Mouse (Mus musculus): Measurements from ENCODE around the gene Scrn2. TPM values are rescaled to one million over a fixed set of nuclear protein-coding genes. Genes with fewer than 3 reads are reported as not detected.

Scrn2 gene
- total RNA-seq, 2 experiments from 2014 or later = 2.7 to 3.0 TPM

- peak in 1 of 2 experiments; percentile 49 for DNase-seq (ENCODE audit: low spot score in 2 of 2)
- intact Hi-C loops (cut with DNase I) = loop anchor here (10.0 kb wide), 1 partner anchor 728 kb away; the partner anchor contains the start of genes Hoxb7 and Hoxb8
These were observed 16.5 kb upstream of the Scrn2 start, which contains the start of gene Sp6 for GRCm38 (mm10) chr11:97013121-97013670. Sp6 (plus strand) TSS chr11:97013394.

- intact Hi-C loops (cut with DNase I) = loop anchor here (10.0 kb wide), 1 partner anchor 733 kb away; the partner anchor contains the start of genes Hoxb7 and Hoxb8
- DNase-seq (ENCODE audit: low spot score in 2 of 2) = no peak
These were observed 11.8 kb upstream of the Scrn2 start for GRCm38 (mm10) chr11:97017696-97018582.

- DNase-seq (ENCODE audit: low spot score in 2 of 2) = no peak
- intact Hi-C loops (cut with DNase I) = loop anchor here (10.0 kb wide), 1 partner anchor 734 kb away; the partner anchor contains the start of genes Hoxb7 and Hoxb8
These were observed 11.0 kb upstream of the Scrn2 start for GRCm38 (mm10) chr11:97018583-97019344.

GRCm38 (mm10) chr11:97019345-97019708 lies 10.4 kb upstream of the Scrn2 start:
- intact Hi-C loops (cut with DNase I) = loop anchor here (10.0 kb wide), 1 partner anchor 735 kb away; the partner anchor contains the start of genes Hoxb7 and Hoxb8
- DNase-seq (ENCODE audit: low spot score in 2 of 2) = no peak

- intact Hi-C loops (cut with DNase I) = loop anchor here (5.0 kb wide), 1 partner anchor 104 kb away; the partner anchor contains the start of gene Cdk5rap3
- DNase-seq (ENCODE audit: low spot score in 2 of 2) = no peak
These were observed 8.5 kb upstream of the Scrn2 start for GRCm38 (mm10) chr11:97021121-97021765.

GRCm38 (mm10) chr11:97021873-97022484 lies 7.8 kb upstream of the Scrn2 start:
- peak; percentile 59 to 60 for DNase-seq (ENCODE audit: low spot score in 2 of 2)
- intact Hi-C loops (cut with DNase I) = loop anchor here (5.0 kb wide), 1 partner anchor 105 kb away; the partner anchor contains the start of gene Cdk5rap3

GRCm38 (mm10) chr11:97024977-97025376 lies 4.8 kb upstream of the Scrn2 start:
- no peak for DNase-seq (ENCODE audit: low spot score in 2 of 2)
- intact Hi-C loops (cut with DNase I) = loop anchor here (5.0 kb wide), 1 partner anchor 108 kb away; the partner anchor contains the start of gene Cdk5rap3

- DNase-seq (ENCODE audit: low spot score in 2 of 2) = peak; percentile 82 to 87
- intact Hi-C loops (cut with DNase I) = loop anchor here (1.0 kb wide), 1 partner anchor 44 kb away; the partner anchor contains the start of gene Sp2
These were observed 3.9 kb upstream of the Scrn2 start for GRCm38 (mm10) chr11:97025721-97026344.

DNA sequence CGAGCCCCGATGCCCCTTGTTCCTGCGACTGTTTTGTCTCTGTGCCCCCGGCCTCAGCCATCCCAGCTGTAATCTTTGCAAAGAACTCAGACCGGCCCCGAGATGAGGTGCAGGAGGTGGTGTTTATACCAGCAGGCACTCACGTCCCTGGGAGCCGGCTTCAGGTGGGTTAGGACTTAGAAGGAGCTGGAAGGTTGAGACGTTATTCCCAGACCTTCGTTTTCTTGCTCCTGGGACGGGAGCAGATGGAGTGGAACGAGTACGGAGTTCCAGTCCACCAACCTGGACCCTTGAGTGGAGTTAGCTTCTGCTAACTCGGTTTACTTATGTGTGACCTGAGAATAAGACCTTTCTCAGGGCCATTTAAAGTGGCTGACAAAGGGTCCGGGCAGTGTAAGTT lies 688 bp downstream of the Scrn2 start:
- intact Hi-C loops (cut with DNase I) = no loop called here
- no peak for DNase-seq (ENCODE audit: low spot score in 2 of 2)

- no peak for DNase-seq (ENCODE audit: low spot score in 2 of 2)
- intact Hi-C loops (cut with DNase I) = no loop called here
These were observed 2.2 kb downstream of the Scrn2 start for GRCm38 (mm10) chr11:97031977-97032376.

DNA sequence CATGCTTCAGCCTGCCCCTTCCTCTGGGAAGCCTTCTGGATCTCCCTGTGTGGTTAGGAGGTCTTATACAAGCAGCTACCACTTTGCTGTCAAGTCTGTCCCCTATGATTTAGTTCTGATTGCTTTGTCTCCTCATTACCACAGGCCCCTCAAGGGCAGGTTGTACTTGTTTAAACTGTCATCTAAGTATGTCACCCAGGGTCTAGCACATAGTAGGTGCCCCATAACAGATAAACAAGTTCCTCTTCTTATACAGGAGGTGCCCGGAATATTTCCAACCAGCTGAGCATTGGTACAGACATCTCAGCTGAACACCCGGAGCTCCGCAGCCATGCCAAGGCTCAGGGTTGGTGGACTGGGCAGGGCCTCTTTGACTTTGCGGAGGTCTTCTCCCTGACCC lies 2.8 kb downstream of the Scrn2 start:
- intact Hi-C loops (cut with DNase I) = no loop called here

GRCm38 (mm10) chr11:97033781-97034180 lies 4.0 kb downstream of the Scrn2 start:
- no peak for DNase-seq (ENCODE audit: low spot score in 2 of 2)
- intact Hi-C loops (cut with DNase I) = no loop called here

More for the DNA sequence above, 2.8 kb downstream of the Scrn2 start:
- no peak for DNase-seq (ENCODE audit: low spot score in 2 of 2)

- DNase-seq (ENCODE audit: low spot score in 2 of 2) = peak in 1 of 2 experiments; percentile 37
- intact Hi-C loops (cut with DNase I) = no loop called here
These were observed 6.4 kb downstream of the Scrn2 start for GRCm38 (mm10) chr11:97036141-97036540.

GRCm38 (mm10) chr11:97038881-97039280 lies 9.1 kb downstream of the Scrn2 start:
- DNase-seq (ENCODE audit: low spot score in 2 of 2) = no peak
- intact Hi-C loops (cut with DNase I) = no loop called here

DNA sequence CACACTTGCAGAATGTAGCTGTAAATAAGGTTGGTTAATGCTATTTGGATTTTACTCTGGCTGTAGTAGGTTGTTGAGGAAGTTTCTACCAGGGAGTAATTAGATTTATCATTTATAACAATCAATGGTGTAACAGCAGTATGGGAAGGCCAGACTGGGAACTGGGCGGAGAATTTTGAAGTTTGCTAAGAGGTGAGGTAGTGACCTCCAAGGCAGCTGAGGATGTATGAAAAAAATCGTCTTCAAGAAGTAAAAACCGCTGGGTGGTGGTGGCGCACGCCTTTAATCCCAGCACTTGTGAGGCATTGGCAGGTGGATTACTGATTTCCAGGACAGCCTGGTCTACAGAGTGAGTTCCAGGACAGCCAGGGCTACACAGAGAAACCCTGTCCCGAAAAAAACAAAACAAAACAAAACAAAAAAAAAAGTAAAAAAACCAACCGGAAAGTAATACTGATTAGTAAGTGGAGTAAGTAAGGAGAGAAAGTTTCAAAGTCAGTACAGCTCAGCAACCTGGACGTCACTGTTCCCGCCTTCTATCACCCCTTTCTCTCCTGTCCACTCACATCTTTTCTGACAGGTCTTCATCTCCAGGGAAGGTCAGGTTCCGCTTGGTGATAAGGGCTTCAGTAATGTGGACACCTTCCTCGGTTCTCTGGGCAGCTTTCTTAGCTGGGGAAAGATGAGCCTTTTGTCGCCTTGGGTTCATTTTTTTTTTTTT lies 10.7 kb downstream of the Scrn2 start:
- no peak for DNase-seq (ENCODE audit: low spot score in 2 of 2)
- intact Hi-C loops (cut with DNase I) = no loop called here

GRCm38 (mm10) chr11:97041022-97041899 lies 11.5 kb downstream of the Scrn2 start, which contains the start of the genes Lrrc46 and Mrpl10:
Lrrc46 (minus strand) TSS chr11:97041407.
Mrpl10 (plus strand) TSS chr11:97041560.
- intact Hi-C loops (cut with DNase I) = no loop called here
- peak; percentile 88 for DNase-seq (ENCODE audit: low spot score in 2 of 2)

All from left cerebral cortex, postnatal 14 days (tissue).